Mouse (Mus musculus) lung, embryonic 16.5 days (tissue): ENCODE results near the gene Rnf185. TPM values are rescaled to one million over a fixed set of nuclear protein-coding genes. Genes with fewer than 3 reads are reported as not detected.
A peak's percentile ranks its signal among the peaks of the same experiment; 100 is the strongest.

Experiments
- ATAC-seq: fragments of 200-750 bp; cut with Nextera tagmentation; 2 replicates; pipeline ENCODE4 v1.8.0; 2017; ENCODE audit warnings: low read depth, mild to moderate bottlenecking, moderate library complexity
- H3K27ac ChIP-seq: fragments of 300-500 bp; sonication (generic); 2 replicates; pipeline ENCODE4 v1.5.1; 2014; ENCODE audit warnings: mild to moderate bottlenecking, control low read depth, low read length
- H3K27me3 ChIP-seq: fragments of 300-500 bp; sonication (generic); 2 replicates; pipeline ENCODE4 v1.6.1; 2014; ENCODE audit warnings: low read depth, low read length, mixed read lengths; ENCODE audit not compliant: control insufficient read depth, insufficient read depth
- H3K36me3 ChIP-seq: fragments of 300-500 bp; sonication (generic); 2 replicates; pipeline ENCODE4 v1.6.1; 2014; ENCODE audit warnings: low read length; ENCODE audit not compliant: control insufficient read depth, insufficient read depth
- H3K4me1 ChIP-seq: fragments of 300-500 bp; sonication (generic); replicated peaks from 2 replicates; pipeline ENCODE4 v1.6.1; 2014; ENCODE audit warnings: low read length, mixed read lengths; ENCODE audit not compliant: control insufficient read depth, insufficient read depth
- H3K4me2 ChIP-seq: fragments of 300-500 bp; sonication (generic); 2 replicates; pipeline ENCODE4 v1.6.1; 2014; ENCODE audit warnings: low read depth, low read length, control low read depth
- H3K4me3 ChIP-seq: fragments of 300-500 bp; sonication (generic); 2 replicates; pipeline ENCODE4 v1.5.1; 2014; ENCODE audit warnings: mild to moderate bottlenecking, low read length, control low read depth
- H3K9ac ChIP-seq: fragments of 300-500 bp; sonication (generic); 2 replicates; pipeline ENCODE4 v1.6.1; 2014; ENCODE audit warnings: low read length, control low read depth
- H3K9me3 ChIP-seq: fragments of 300-500 bp; sonication (generic); 2 replicates; pipeline ENCODE4 v1.6.1; 2016; ENCODE audit warnings: low read length; ENCODE audit not compliant: control insufficient read depth
- WGBS: fragments of 180-500 bp; shearing (Covaris S2); extraction: QIAGEN DNeasy Blood & Tissue Kit; methylation state at CpG from one replicate; pipeline ENCODE4 v1.1.7; 2014; 5-methylcytosine and 5-hydroxymethylcytosine counted together
- polyA plus RNA-seq: library from polyadenylated mRNA; unstranded; fragments of >200 nt; fragmentation: Nextera tagmentation; extraction: Ambion mirVana; gene quantifications from 2 replicates; pipeline ENCODE4 v1.2.1, GENCODE M21; 2015

Gene Rnf185
- polyA plus RNA-seq, 1 experiment from 2014 or later, result 31.2 TPM

DNA sequence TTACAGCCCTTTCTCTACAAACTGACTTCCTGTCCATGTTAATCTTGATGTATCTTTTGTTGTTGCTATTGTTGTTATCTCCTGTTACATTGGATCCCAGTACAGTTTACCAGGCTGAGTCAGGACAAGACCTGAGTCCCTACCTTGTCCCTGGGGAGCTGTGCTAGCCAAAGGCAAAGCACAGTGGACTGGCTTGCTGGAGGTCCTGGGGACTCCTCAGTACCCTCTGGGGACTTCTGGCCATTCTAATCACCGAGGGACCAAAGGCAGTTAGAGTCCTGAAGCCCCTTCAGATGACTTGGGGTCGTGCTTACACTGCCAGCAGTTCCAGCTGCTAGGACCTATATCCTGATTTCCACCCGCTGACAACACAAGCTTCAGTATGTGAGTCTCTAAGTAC lies 2.3 kb upstream of the Rnf185 start:
- Histone ChIP-seq H3K36me3 (no peaks in the 10 kb centered on the region; the same call in 1 of the 2 replicates), H3K27me3 (no peaks in the 10 kb centered on the region), H3K4me3 (no peak overlapping the region), H3K27ac (no peak overlapping the region), H3K4me2 (no peak overlapping the region), H3K4me1 (peaks cover 13% of the 10 kb centered on the region), H3K9me3 (no peaks in the 10 kb centered on the region), H3K9ac (no peak overlapping the region)
- 89% methylated on average over 3 of the region's 3 CpGs for WGBS
- ATAC-seq, result no peak

DNA sequence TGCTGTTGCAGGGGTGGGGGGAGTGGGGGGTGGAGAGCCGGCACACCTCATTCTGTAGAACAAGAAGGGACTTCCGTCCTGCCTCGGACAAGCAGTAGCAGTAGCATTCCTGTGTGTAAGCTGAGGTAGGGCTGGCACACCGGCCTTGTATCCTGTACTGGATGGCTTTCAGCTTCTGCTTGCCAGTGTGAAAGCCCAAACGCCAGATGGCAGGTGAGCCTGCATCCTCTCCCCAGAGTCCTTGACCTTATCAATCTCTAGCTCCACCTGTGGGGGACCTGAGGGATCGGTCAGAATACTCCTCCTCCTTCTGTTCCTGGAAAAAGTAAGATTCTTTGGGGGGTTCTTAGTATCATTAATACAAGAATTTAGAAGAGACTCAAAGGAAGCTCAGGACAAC lies 1.3 kb upstream of the Rnf185 start:
- Histone ChIP-seq H3K4me1 (peaks cover 13% of the 10 kb centered on the region), H3K27me3 (no peaks in the 10 kb centered on the region), H3K4me3 (peak overlapping the region; percentile 79), H3K9ac (no peak overlapping the region), H3K9me3 (no peaks in the 10 kb centered on the region), H3K4me2 (peak overlapping the region; percentile 95), H3K27ac (no peak overlapping the region), H3K36me3 (no peaks in the 10 kb centered on the region; the same call in 1 of the 2 replicates)
- ATAC-seq, result no peak
- WGBS, result 46% methylated on average over 6 of the region's 6 CpGs

DNA sequence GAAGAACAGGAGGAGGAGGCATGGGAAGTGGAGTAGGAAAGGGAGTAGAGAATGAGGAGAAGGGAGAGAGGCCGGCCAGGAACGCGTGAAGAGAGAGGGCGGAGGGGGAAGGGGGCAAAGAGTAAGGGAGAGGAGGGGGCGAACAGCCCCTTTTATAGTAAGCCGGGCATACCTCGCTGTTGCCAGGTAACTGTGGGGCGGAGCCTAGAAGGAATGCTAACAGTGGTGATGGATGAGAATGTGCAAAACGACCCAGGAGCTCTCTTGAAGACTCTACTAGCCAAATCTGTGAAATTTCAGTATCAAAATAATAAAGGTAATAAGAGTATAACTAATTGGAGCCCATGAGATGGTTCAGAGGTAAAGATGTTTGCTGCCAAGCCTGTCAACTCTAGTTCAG lies 606 bp upstream of the Rnf185 start:
- peak; percentile 21; the same call in 1 of the 2 replicates for ATAC-seq
- H3K36me3 ChIP-seq, result no peaks in the 10 kb centered on the region; the same call in 1 of the 2 replicates
- no peaks in the 10 kb centered on the region for H3K9me3 ChIP-seq
- H3K4me3 ChIP-seq, result peak overlapping the region; percentile 79
- peaks cover 13% of the 10 kb centered on the region for H3K4me1 ChIP-seq
- 3% methylated on average over 9 of the region's 9 CpGs for WGBS
- peak overlapping the region; percentile 92 for H3K27ac ChIP-seq
- H3K9ac ChIP-seq, result peak overlapping the region; percentile 78
- peak overlapping the region; percentile 95 for H3K4me2 ChIP-seq
- H3K27me3 ChIP-seq, result no peaks in the 10 kb centered on the region

DNA sequence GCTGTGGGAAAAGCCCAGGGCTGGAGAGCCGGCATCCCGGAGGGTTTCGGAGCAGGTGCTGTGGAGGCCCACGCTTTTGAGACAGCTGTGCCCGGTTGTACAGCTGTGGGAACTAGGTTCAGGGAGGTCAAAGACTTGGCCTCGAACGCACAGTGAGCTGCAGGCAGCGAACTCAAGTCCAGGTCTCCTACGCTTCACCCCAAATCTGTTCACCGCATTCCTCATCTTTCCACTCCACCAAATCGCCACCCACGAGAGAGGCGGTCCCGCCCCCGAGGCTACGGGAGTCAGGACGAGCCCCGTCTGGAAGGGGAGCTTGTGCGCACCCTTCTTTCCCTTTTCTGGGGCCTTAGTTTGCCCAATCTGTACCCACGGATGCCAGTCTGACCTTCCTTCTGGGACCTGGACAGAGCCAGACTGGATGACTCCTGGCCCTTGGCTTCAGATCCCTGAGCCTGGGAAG lies 431 bp downstream of the Rnf185 start:
- Histone ChIP-seq H3K4me2 (peak overlapping the region; percentile 95), H3K9me3 (no peaks in the 10 kb centered on the region), H3K36me3 (no peaks in the 10 kb centered on the region; the same call in 1 of the 2 replicates), H3K27me3 (no peaks in the 10 kb centered on the region), H3K9ac (peak overlapping the region; percentile 88), H3K4me1 (peaks cover 13% of the 10 kb centered on the region), H3K27ac (peak overlapping the region; percentile 90), H3K4me3 (peak overlapping the region; percentile 79)
- ATAC-seq, result no peak; the same call in none of the 2 replicates
- WGBS, result under 1% methylated on average over 20 of the region's 20 CpGs

- Histone ChIP-seq H3K27ac (no peak overlapping the region), H3K9me3 (no peaks in the 10 kb centered on the region), H3K4me1 (no peaks in the 10 kb centered on the region), H3K4me2 (no peak overlapping the region), H3K27me3 (no peaks in the 10 kb centered on the region), H3K9ac (no peak overlapping the region), H3K36me3 (no peaks in the 10 kb centered on the region), H3K4me3 (no peak overlapping the region)
- WGBS, result 74% methylated on average over 8 of the region's 8 CpGs
- no peak for ATAC-seq
These were observed 7.3 kb downstream of the Rnf185 start for GRCm38 (mm10) chr11:3444875-3445274.

DNA sequence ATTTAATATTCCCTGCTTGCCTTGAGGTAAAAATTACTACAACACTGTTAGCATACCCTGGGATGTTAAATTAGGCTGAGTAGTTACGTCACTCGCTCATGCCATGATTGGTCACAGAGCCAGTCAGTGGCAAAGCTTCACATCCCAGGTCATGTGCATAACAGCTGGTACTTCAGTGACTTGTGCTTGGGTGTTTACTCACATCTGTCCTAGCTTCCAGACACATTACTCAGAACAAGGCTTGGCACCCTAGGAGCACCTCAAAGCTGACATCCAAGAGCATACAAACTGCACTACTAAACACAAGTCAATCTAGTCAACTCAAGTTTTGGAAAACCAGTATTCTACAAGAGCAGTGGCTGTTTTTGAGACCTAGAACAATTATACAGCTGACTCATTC lies 9.1 kb downstream of the Rnf185 start:
- Histone ChIP-seq H3K9me3 (no peaks in the 10 kb centered on the region), H3K9ac (no peak overlapping the region), H3K36me3 (no peaks in the 10 kb centered on the region), H3K4me2 (no peak overlapping the region), H3K27ac (no peak overlapping the region), H3K27me3 (no peaks in the 10 kb centered on the region), H3K4me3 (no peak overlapping the region), H3K4me1 (no peaks in the 10 kb centered on the region)
- no peak for ATAC-seq
- WGBS, result 93% methylated on average over 2 of the region's 2 CpGs

- Histone ChIP-seq H3K9ac (no peak overlapping the region), H3K4me2 (no peak overlapping the region), H3K27me3 (no peaks in the 10 kb centered on the region), H3K36me3 (no peaks in the 10 kb centered on the region), H3K27ac (no peak overlapping the region), H3K4me3 (no peak overlapping the region), H3K9me3 (no peaks in the 10 kb centered on the region), H3K4me1 (no peaks in the 10 kb centered on the region)
- no peak for ATAC-seq
- WGBS, result 78% methylated on average over 4 of the region's 4 CpGs
These were observed 9.5 kb downstream of the Rnf185 start for GRCm38 (mm10) chr11:3442677-3443076.

DNA sequence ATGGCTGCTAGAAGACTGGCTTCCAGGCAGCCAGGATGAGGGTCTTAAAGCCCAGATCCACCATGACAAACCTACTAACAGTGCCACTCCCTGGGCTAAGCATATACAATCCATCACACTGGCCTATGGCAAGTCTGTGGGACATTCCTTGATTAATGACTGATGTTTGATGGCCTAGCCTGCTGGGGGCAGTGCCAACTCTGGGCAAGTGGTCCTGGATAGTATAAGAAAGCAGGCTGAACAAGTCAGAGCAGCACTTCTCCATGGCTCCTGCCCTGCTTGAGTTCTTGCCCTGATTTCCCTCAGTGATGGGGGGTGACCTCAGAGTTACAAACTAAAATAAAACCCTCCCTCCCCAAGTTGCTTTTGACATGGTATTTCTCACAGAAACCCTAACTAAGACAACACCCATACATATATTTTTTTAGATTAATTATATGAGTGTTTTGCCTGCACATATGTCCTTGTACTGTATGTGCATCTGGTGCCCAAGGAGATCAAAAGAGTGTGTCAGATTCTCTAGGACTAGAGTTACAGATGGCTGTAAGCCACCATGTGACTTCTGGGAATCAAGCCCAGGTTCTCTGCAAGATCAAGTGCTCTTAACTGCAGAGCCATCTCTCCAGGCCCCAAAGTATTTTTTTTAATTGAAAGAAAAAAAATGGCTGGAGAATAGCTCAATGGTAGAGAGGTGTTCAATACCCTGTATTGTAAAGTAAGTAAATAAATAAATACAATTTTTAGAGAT lies 10.3 kb downstream of the Rnf185 start:
- no peak overlapping the region for H3K27ac ChIP-seq
- H3K9ac ChIP-seq, result no peak overlapping the region
- H3K36me3 ChIP-seq, result no peaks in the 10 kb centered on the region
- no peak overlapping the region for H3K4me2 ChIP-seq
- H3K27me3 ChIP-seq, result no peaks in the 10 kb centered on the region
- ATAC-seq, result peak; percentile 62; the same call in 1 of the 2 replicates
- no peaks in the 10 kb centered on the region for H3K4me1 ChIP-seq
- no peak overlapping the region for H3K4me3 ChIP-seq
- no peaks in the 10 kb centered on the region for H3K9me3 ChIP-seq

GRCm38 (mm10) chr11:3437621-3438020 lies 14.5 kb downstream of the Rnf185 start:
- WGBS, result 93% methylated on average over 1 of the region's 1 CpGs
- ATAC-seq, result no peak
- no peaks in the 10 kb centered on the region for H3K27me3 ChIP-seq
- no peaks in the 10 kb centered on the region for H3K36me3 ChIP-seq
- no peak overlapping the region for H3K27ac ChIP-seq
- no peaks in the 10 kb centered on the region for H3K4me1 ChIP-seq
- H3K4me3 ChIP-seq, result no peak overlapping the region
- no peak overlapping the region for H3K4me2 ChIP-seq
- H3K9me3 ChIP-seq, result no peaks in the 10 kb centered on the region
- no peak overlapping the region for H3K9ac ChIP-seq
